Comparison of ENCODE assay signal across 24 mouse cellular contexts in the genomic region with DNA sequence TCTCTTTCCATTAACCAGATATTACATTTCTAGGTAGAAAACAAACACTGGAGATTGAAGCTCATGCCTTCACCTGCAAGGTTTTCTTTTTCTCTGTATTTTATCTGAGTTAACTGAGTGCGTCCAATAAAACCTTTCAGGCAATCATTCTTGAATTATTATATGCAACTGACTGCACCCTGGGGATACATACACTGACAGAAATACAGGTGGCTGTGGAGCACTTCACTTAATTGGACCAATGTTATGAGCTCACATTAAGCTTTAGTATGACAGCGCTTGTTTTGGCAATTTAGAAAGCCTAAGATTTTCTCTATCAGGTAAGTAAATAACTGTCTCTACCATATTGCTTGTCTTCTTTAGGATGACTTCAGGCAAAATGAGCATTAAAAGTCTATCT.
"Had no signal": no experiment of that assay in that cellular context is flagged by ENCODE, and none has a peak within 500 bp of the region (broad histone marks: within the 10 kb centered on the region; RNA-seq: fewer than 3 reads in every experiment).

No protein-coding gene starts in this region.

- H3K4me2 ChIP-seq: heart, embryonic 12.5 days; hindbrain, embryonic 13.5 days; hindbrain, embryonic 15.5 days; intestine, embryonic 15.5 days; limb, embryonic 12.5 days had no signal

- ATAC-seq: inflammation-experienced regulatory T-cells, adult 6 months; intestine, embryonic 15.5 days; intestine, postnatal 0 days had no signal

- H3K4me3 ChIP-seq: gastrocnemius, adult 2 months; heart, embryonic 10.5 days; heart, embryonic 12.5 days; hindbrain, embryonic 10.5 days; hindbrain, embryonic 13.5 days; hindbrain, embryonic 15.5 days; intestine, embryonic 15.5 days; layer of hippocampus, adult 2 months; left cerebral cortex, adult 2 months; limb, embryonic 10.5 days; limb, embryonic 12.5 days had no signal

- H3K27me3 ChIP-seq: heart, embryonic 12.5 days; hindbrain, embryonic 13.5 days; hindbrain, embryonic 15.5 days; intestine, embryonic 15.5 days; limb, embryonic 12.5 days had no signal

- H3K9ac ChIP-seq: heart, embryonic 12.5 days; hindbrain, embryonic 13.5 days; hindbrain, embryonic 15.5 days; intestine, embryonic 15.5 days; limb, embryonic 12.5 days had no signal

- H3K9me3 ChIP-seq: heart, embryonic 10.5 days; heart, embryonic 12.5 days; hindbrain, embryonic 10.5 days; hindbrain, embryonic 13.5 days; hindbrain, embryonic 15.5 days; intestine, embryonic 15.5 days; limb, embryonic 10.5 days; limb, embryonic 12.5 days had no signal

- H3K27ac ChIP-seq: gastrocnemius, adult 2 months; heart, embryonic 10.5 days; hindbrain, embryonic 10.5 days; hindbrain, embryonic 13.5 days; hindbrain, embryonic 15.5 days; intestine, embryonic 15.5 days; layer of hippocampus, adult 2 months; left cerebral cortex, adult 2 months; limb, embryonic 10.5 days; limb, embryonic 12.5 days had no signal

- H3K4me1 ChIP-seq: heart, embryonic 10.5 days; heart, embryonic 12.5 days; hindbrain, embryonic 10.5 days; hindbrain, embryonic 13.5 days; hindbrain, embryonic 15.5 days; intestine, embryonic 15.5 days; limb, embryonic 10.5 days; limb, embryonic 12.5 days had no signal

- DNase-seq: gastrocnemius, adult 2 months; gastrocnemius, postnatal 10 days; gastrocnemius, postnatal 25 days; heart, adult 18-20 months; heart, postnatal 10 days; heart, postnatal 4 days; kidney, adult 18-20 months; kidney, adult 8-10 months; kidney, postnatal 10 days; kidney, postnatal 25 days; kidney, postnatal 4 days; liver had no signal

- H3K36me3 ChIP-seq: heart, embryonic 10.5 days; heart, embryonic 12.5 days; hindbrain, embryonic 10.5 days; hindbrain, embryonic 13.5 days; hindbrain, embryonic 15.5 days; intestine, embryonic 15.5 days; limb, embryonic 10.5 days; limb, embryonic 12.5 days had no signal
